Mouse (Mus musculus) MEL (cell line): ENCODE data around the gene Nipbl. TPM values are rescaled to one million over a fixed set of nuclear protein-coding genes. Genes with fewer than 3 reads are reported as not detected.

Experiments used
- DNase-seq: peaks from one replicate; pipeline ENCODE4 v3.0.0; 2011; ENCODE audit warnings: low read depth, low spot score
- H3K27ac ChIP-seq: 2 replicates; pipeline ENCODE4 v1.5.1; 2012; ENCODE audit warnings: low read depth, mild to moderate bottlenecking, control low read depth, low read length, moderate library complexity; ENCODE audit not compliant: control insufficient read depth
- H3K27me3 ChIP-seq, 2 experiments: fragments of 150-350 bp in 1 of 2; sonication (generic) in 1 of 2; 2 replicates each; pipeline ENCODE4 v1.6.1; 2012; ENCODE audit warnings: low read length in 2 of 2, mild to moderate bottlenecking in 2 of 2, improper control_type of control experiment in 1 of 2, moderate library complexity in 1 of 2; ENCODE audit not compliant: insufficient read depth in 2 of 2, control insufficient read depth in 1 of 2
- H3K36me3 ChIP-seq, 2 experiments: 2 replicates each; pipeline ENCODE4 v1.6.1; 2012 to 2014; ENCODE audit warnings: low read length in 2 of 2, improper control_type of control experiment in 1 of 2, inconsistent platforms in 1 of 2, mild to moderate bottlenecking in 1 of 2; ENCODE audit not compliant: insufficient read depth in 2 of 2, control insufficient read depth in 1 of 2
- H3K4me1 ChIP-seq, 2 experiments: fragments of 150-350 bp in 1 of 2; sonication (generic) in 1 of 2; 2 replicates each; pipeline ENCODE4 v1.6.1; 2012; ENCODE audit warnings: low read length in 2 of 2, improper control_type of control experiment in 1 of 2, mild to moderate bottlenecking in 1 of 2; ENCODE audit not compliant: insufficient read depth in 2 of 2, control insufficient read depth in 1 of 2
- H3K4me3 ChIP-seq, 2 experiments: fragments of 150-350 bp in 1 of 2; sonication (generic) in 1 of 2; 2 replicates each; pipeline ENCODE4 v1.5.1; 2012; ENCODE audit warnings: low read depth in 2 of 2, low read length in 2 of 2, mild to moderate bottlenecking in 2 of 2, moderate library complexity in 2 of 2, control low read depth in 1 of 2, improper control_type of control experiment in 1 of 2; ENCODE audit not compliant: control insufficient read depth in 1 of 2, insufficient read depth in 1 of 2
- H3K79me2 ChIP-seq: 2 replicates; pipeline ENCODE4 v1.6.1; 2012; ENCODE audit warnings: mild to moderate bottlenecking, low read length, moderate library complexity; ENCODE audit not compliant: control insufficient read depth, poor library complexity, insufficient read depth
- H3K9ac ChIP-seq: 2 replicates; pipeline ENCODE4 v1.6.1; 2012; ENCODE audit warnings: low read depth, mild to moderate bottlenecking, control low read depth, low read length, moderate library complexity; ENCODE audit not compliant: control insufficient read depth, poor library complexity, severe bottlenecking
- H3K9me3 ChIP-seq: fragments of 150-350 bp; sonication (generic); replicated peaks from 2 replicates; pipeline ENCODE4 v1.6.1; 2012; ENCODE audit warnings: mild to moderate bottlenecking, low read length, improper control_type of control experiment, moderate library complexity; ENCODE audit not compliant: insufficient read depth
- CTCF ChIP-seq, 3 experiments: IDR thresholded peaks in 2 of 3; conservative IDR thresholded peaks in 1 of 3; 2 replicates each; pipeline ENCODE4 v1.5.1; 2011 to 2012; ENCODE audit warnings: low read length in 3 of 3, low read depth in 2 of 3, mild to moderate bottlenecking in 2 of 3, improper control_type of control experiment in 1 of 3, inconsistent platforms in 1 of 3, mixed read lengths in 1 of 3, moderate library complexity in 1 of 3; ENCODE audit not compliant: control insufficient read depth in 1 of 3, insufficient read depth in 1 of 3, poor library complexity in 1 of 3, severe bottlenecking in 1 of 3
- E2F4 ChIP-seq: IDR thresholded peaks from 2 replicates; pipeline ENCODE4 v1.6.1; 2011; ENCODE audit warnings: low read depth, low read length, improper control_type of control experiment, borderline replicate concordance
- GABPA ChIP-seq: IDR thresholded peaks from 2 replicates; pipeline ENCODE4 v1.6.1; 2012; ENCODE audit warnings: low read depth, mild to moderate bottlenecking, inconsistent platforms, low read length, improper control_type of control experiment, moderate library complexity
- HCFC1 ChIP-seq: IDR thresholded peaks from 2 replicates; pipeline ENCODE4 v1.6.1; 2012; ENCODE audit warnings: low read depth, mild to moderate bottlenecking, inconsistent platforms, low read length, improper control_type of control experiment, moderate library complexity
- JUND ChIP-seq: IDR thresholded peaks from 2 replicates; pipeline ENCODE4 v1.6.1; 2011; ENCODE audit warnings: low read depth, mild to moderate bottlenecking, improper control_type of control experiment, low read length
- MAFK ChIP-seq: IDR thresholded peaks from 2 replicates; pipeline ENCODE4 v1.6.1; 2011; ENCODE audit warnings: low read depth, mild to moderate bottlenecking, low read length, improper control_type of control experiment, borderline replicate concordance
- MAX ChIP-seq: IDR thresholded peaks from 2 replicates; pipeline ENCODE4 v1.6.1; 2011; ENCODE audit warnings: low read length, improper control_type of control experiment
- MEF2A ChIP-seq: IDR thresholded peaks from 2 replicates; pipeline ENCODE4 v1.6.1; 2014; ENCODE audit warnings: low read depth, mild to moderate bottlenecking, inconsistent platforms, low read length, improper control_type of control experiment; ENCODE audit not compliant: poor library complexity, insufficient replicate concordance, severe bottlenecking; ENCODE audit errors: extremely low read depth
- MXI1 ChIP-seq: IDR thresholded peaks from 2 replicates; pipeline ENCODE4 v1.6.1; 2011; ENCODE audit warnings: mild to moderate bottlenecking, low read depth, low read length, improper control_type of control experiment
- MYC ChIP-seq: IDR thresholded peaks from 2 replicates; pipeline ENCODE4 v1.6.1; 2011; ENCODE audit warnings: low read depth, mild to moderate bottlenecking, low read length, improper control_type of control experiment, moderate library complexity
- SMC3 ChIP-seq: IDR thresholded peaks from 2 replicates; pipeline ENCODE4 v1.6.1; 2011; ENCODE audit warnings: low read depth, low read length, improper control_type of control experiment
- TAL1 ChIP-seq: IDR thresholded peaks from 2 replicates; pipeline ENCODE4 v1.6.1; 2012; ENCODE audit warnings: mild to moderate bottlenecking, inconsistent platforms, low read length, moderate library complexity, mixed read lengths
- USF1 ChIP-seq: IDR thresholded peaks from 2 replicates; pipeline ENCODE4 v1.6.1; 2014; ENCODE audit warnings: low read depth, mild to moderate bottlenecking, inconsistent platforms, low read length, improper control_type of control experiment, moderate library complexity
- USF2 ChIP-seq, 2 experiments: IDR thresholded peaks; 2 replicates each; pipeline ENCODE4 v1.6.1; 2011 to 2012; ENCODE audit warnings: improper control_type of control experiment in 2 of 2, low read length in 2 of 2, borderline replicate concordance in 1 of 2, inconsistent platforms in 1 of 2, low read depth in 1 of 2, mild to moderate bottlenecking in 1 of 2; ENCODE audit not compliant: insufficient read depth in 1 of 2
- ZKSCAN1 ChIP-seq: IDR thresholded peaks from 2 replicates; pipeline ENCODE4 v1.6.1; 2012; ENCODE audit warnings: low read depth, mild to moderate bottlenecking, inconsistent platforms, low read length, improper control_type of control experiment, moderate library complexity
- ZMIZ1 ChIP-seq: IDR thresholded peaks from 2 replicates; pipeline ENCODE4 v1.6.1; 2012; ENCODE audit warnings: low read depth, mild to moderate bottlenecking, inconsistent platforms, low read length, improper control_type of control experiment, moderate library complexity
- ZNF384 ChIP-seq: IDR thresholded peaks from 2 replicates; pipeline ENCODE4 v1.6.1; 2012; ENCODE audit warnings: low read depth, mild to moderate bottlenecking, inconsistent platforms, low read length, improper control_type of control experiment
- polyA plus RNA-seq, 2 experiments: library from polyadenylated mRNA; stranded (reverse) in 1 of 2; unstranded in 1 of 2; fragments of >175 nt in 1 of 2; fragments of >200 nt in 1 of 2; gene quantifications; 2 replicates each; pipeline versions ENCODE4 v1.2.1 to v1.2.4; 2012; ENCODE audit warnings: low replicate concordance in 2 of 2, low read depth in 1 of 2; ENCODE audit not compliant: insufficient read length in 2 of 2, insufficient read depth in 1 of 2, missing spikeins in 1 of 2
- total RNA-seq: library from RNA; depleted of rRNA; stranded (reverse); fragments of 300-350 nt; gene quantifications from 2 replicates; pipeline ENCODE4 v1.2.3, GENCODE M21; 2012

The Nipbl gene
- total and polyA plus RNA-seq, 3 experiments = 21.8 to 66.3 (median 35.6) TPM

GRCm38 (mm10) chr15:8294150-8294549, 150.1 kb downstream of the Nipbl start:
- Histone ChIP-seq H3K36me3 (peaks cover 0 to 37% of the 10 kb centered on the region in 2 experiments; a peak in 2 of 4 replicates), H3K4me3 (no peak overlapping the region), H3K9me3 (no peaks in the 10 kb centered on the region), H3K27ac (no peak overlapping the region), H3K27me3 (no peaks in the 10 kb centered on the region), H3K9ac (no peak overlapping the region), H3K4me1 (no peaks in the 10 kb centered on the region), H3K79me2 (no peaks in the 10 kb centered on the region)
- DNase-seq = peak; percentile 71
- TF ChIP-seq MAX (0 out of 2 replicates have a peak, but pooled peaks have one; percentile 17), GABPA (no peak)

GRCm38 (mm10) chr15:8291251-8291650, 153.0 kb downstream of the Nipbl start:
- H3K27me3 ChIP-seq = no peaks in the 10 kb centered on the region
- no peak for TF ChIP-seq SMC3
- TF ChIP-seq GABPA = no peak
- no peak for TF ChIP-seq MEF2A
- TF ChIP-seq USF2 (IDR thresholded peaks at IDR 0.05; ENCODE audit: borderline replicate concordance in 1 of 2, insufficient read depth in 1 of 2, low read depth in 1 of 2, low read length in 2 of 2) = no peak
- no peak for TF ChIP-seq USF1
- TF ChIP-seq MYC = no peak
- TF ChIP-seq JUND = no peak
- TF ChIP-seq MAFK = no peak
- no peak for TF ChIP-seq TAL1
- TF ChIP-seq CTCF (IDR thresholded peaks at IDR 0.05 in 2 of 3, conservative IDR thresholded peaks at IDR 0.05 in 1 of 3; ENCODE audit: control insufficient read depth in 1 of 3, insufficient read depth in 1 of 3, low read depth in 2 of 3, low read length in 3 of 3, poor library complexity in 1 of 3, severe bottlenecking in 1 of 3) = no peak
- no peak for TF ChIP-seq E2F4
- no peak for TF ChIP-seq MXI1
- TF ChIP-seq ZNF384 = no peak
- TF ChIP-seq ZKSCAN1 = no peak
- TF ChIP-seq ZMIZ1 = no peak
- TF ChIP-seq HCFC1 = no peak
- TF ChIP-seq, all 39 proteins: peak for 0
- Histone ChIP-seq H3K27ac (no peak overlapping the region), H3K4me1 (no peaks in the 10 kb centered on the region), H3K79me2 (no peaks in the 10 kb centered on the region), H3K4me3 (no peak overlapping the region), H3K9ac (no peak overlapping the region), H3K9me3 (no peaks in the 10 kb centered on the region), H3K36me3 (peaks cover 0 to 18% of the 10 kb centered on the region in 2 experiments; a peak in 2 of 4 replicates)
- DNase-seq = no peak
